Mouse (Mus musculus): ENCODE measurements around the gene Myom3. TPM values are rescaled to one million over a fixed set of nuclear protein-coding genes. Genes with fewer than 3 reads are reported as not detected.

Gene Myom3
- total and polyA plus RNA-seq, 2 experiments = 0.09 to 0.46 TPM

DNA sequence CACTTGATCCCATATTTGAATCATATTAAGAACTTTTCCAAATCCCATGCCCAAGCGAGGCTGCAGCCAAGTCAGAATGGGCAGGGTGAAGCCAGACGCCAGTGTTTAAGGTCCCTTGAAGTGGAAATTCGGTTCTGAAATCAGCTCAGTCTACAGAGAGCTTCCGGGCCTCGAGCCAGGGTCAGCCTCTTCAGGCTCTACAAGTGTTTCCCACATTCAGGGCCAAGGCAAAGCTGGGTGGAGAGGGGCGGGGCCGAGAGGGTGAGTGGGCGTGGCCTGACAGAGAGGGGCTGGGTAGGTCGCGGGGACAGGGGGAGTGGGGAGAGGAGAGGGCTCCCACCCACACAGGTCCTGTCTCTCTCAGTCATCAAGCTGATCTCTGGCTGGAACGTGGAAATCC, 38.4 kb downstream of the Myom3 start:
- no peak for DNase-seq (ENCODE audit: extremely low read depth, low read depth, low spot score)
- 41% methylated on average over 11 of the region's 11 CpGs for WGBS
- H3K27me3 ChIP-seq (ENCODE audit: control insufficient read depth, insufficient read depth, low read length) = no peaks in the 10 kb centered on the region
- H3K4me1 ChIP-seq (ENCODE audit: control insufficient read depth, insufficient read depth, low read length) = no peaks in the 10 kb centered on the region
- H3K79me2 ChIP-seq (ENCODE audit: control insufficient read depth, insufficient read depth, low read length) = no peaks in the 10 kb centered on the region
- H3K9ac ChIP-seq (ENCODE audit: low read depth, low read length) = no peak overlapping the region
- H3K36me3 ChIP-seq (ENCODE audit: control insufficient read depth, insufficient read depth, low read length) = no peaks in the 10 kb centered on the region
- H3K27ac ChIP-seq (replicated peaks; ENCODE audit: insufficient read depth, low read depth, low read length) = no peak overlapping the region
- TF ChIP-seq POLR2A (IDR thresholded peaks at IDR 0.05; ENCODE audit: extremely low read depth, insufficient read depth, low read length) (no peak), CTCF (IDR thresholded peaks at IDR 0.05; ENCODE audit: low read depth, low read length) (no peak)
- H3K4me3 ChIP-seq (ENCODE audit: insufficient read depth, low read depth, low read length) = no peak overlapping the region

DNA sequence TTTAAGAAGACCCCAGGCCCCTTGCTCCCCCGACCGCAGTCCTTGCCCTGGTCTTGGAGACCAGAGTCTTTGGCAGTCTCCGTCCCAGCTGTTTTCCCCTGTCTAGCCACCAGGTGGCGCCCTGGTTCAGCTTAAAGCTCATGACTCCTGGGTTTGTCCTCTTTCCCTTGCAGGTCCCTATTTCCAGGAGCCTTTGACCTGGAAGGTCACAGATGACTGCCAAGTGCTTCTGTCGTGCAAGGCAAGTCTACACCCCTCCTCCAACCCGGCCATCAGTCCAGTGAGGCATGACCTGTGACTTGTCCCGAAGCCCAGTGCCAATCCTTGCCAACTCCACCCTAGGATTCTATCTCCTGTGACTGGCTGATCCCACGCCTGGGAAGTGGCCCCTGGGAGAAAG, 42.0 kb downstream of the Myom3 start:
- H3K27ac ChIP-seq (replicated peaks; ENCODE audit: insufficient read depth, low read depth, low read length) = no peak overlapping the region
- WGBS = 2% methylated on average over 8 of the region's 8 CpGs

DNA sequence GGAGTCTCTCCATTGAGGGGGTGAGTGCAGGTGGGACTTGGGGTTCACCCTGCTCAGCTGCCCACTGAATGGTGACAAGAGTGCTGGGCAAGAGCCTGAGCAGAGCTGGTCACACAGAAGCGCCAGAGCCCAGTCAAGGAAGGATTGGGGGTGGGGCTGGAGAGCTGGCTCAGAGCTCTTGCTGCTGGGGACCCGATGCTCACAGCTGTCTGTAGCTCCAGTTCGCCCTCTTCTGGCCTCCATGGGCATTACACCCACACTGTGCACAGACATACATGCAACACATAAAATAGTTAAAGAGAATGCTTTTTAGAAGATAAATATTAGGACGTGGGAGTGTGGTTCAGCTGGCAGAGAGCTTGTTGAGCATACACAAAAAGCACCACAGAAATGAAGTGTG, 43.8 kb downstream of the Myom3 start:
- no peak overlapping the region for H3K27ac ChIP-seq (replicated peaks; ENCODE audit: insufficient read depth, low read depth, low read length)
- no peaks in the 10 kb centered on the region for H3K36me3 ChIP-seq (ENCODE audit: control insufficient read depth, insufficient read depth, low read length)
- H3K4me3 ChIP-seq (ENCODE audit: insufficient read depth, low read depth, low read length) = no peak overlapping the region
- DNase-seq (ENCODE audit: extremely low read depth, low read depth, low spot score) = peak; percentile 6
- no peaks in the 10 kb centered on the region for H3K27me3 ChIP-seq (ENCODE audit: control insufficient read depth, insufficient read depth, low read length)
- H3K9ac ChIP-seq (ENCODE audit: low read depth, low read length) = no peak overlapping the region
- H3K4me1 ChIP-seq (ENCODE audit: control insufficient read depth, insufficient read depth, low read length) = no peaks in the 10 kb centered on the region
- H3K79me2 ChIP-seq (ENCODE audit: control insufficient read depth, insufficient read depth, low read length) = no peaks in the 10 kb centered on the region
- no peak for TF ChIP-seq POLR2A (IDR thresholded peaks at IDR 0.05; ENCODE audit: extremely low read depth, insufficient read depth, low read length)
- peak; percentile 46; the same call in 1 of the 2 replicates for TF ChIP-seq CTCF (IDR thresholded peaks at IDR 0.05; ENCODE audit: low read depth, low read length)
- WGBS = 73% methylated on average over 4 of the region's 4 CpGs

More for the DNA sequence above, 42.0 kb downstream of the Myom3 start:
- TF ChIP-seq POLR2A (IDR thresholded peaks at IDR 0.05; ENCODE audit: extremely low read depth, insufficient read depth, low read length) (no peak), CTCF (IDR thresholded peaks at IDR 0.05; ENCODE audit: low read depth, low read length) (peak; percentile 97)
- peak; percentile 100 for DNase-seq (ENCODE audit: extremely low read depth, low read depth, low spot score)
- H3K4me3 ChIP-seq (ENCODE audit: insufficient read depth, low read depth, low read length) = no peak overlapping the region
- no peak overlapping the region for H3K9ac ChIP-seq (ENCODE audit: low read depth, low read length)
- H3K27me3 ChIP-seq (ENCODE audit: control insufficient read depth, insufficient read depth, low read length) = no peaks in the 10 kb centered on the region
- H3K79me2 ChIP-seq (ENCODE audit: control insufficient read depth, insufficient read depth, low read length) = no peaks in the 10 kb centered on the region
- no peaks in the 10 kb centered on the region for H3K36me3 ChIP-seq (ENCODE audit: control insufficient read depth, insufficient read depth, low read length)
- no peaks in the 10 kb centered on the region for H3K4me1 ChIP-seq (ENCODE audit: control insufficient read depth, insufficient read depth, low read length)

DNA sequence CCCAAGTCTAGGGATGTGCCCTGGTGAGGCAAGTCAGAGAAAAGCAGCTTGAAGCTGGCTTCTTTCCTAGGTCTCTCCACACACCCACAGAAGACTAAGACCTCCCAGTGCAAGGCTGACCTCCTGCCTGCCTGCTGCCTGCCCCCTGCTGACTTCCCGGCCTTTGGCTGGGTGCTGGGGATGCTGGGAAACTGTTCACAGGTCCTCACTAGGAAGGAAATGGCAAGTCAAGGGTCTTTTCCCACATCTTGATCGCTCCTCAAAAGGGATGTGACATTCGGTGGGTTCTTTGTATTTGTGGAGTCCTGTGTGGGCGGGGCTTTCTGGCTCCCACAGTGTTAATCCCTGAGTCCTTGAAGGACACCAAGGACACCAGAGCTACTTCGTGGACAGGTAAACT, 44.7 kb downstream of the Myom3 start:
- H3K79me2 ChIP-seq (ENCODE audit: control insufficient read depth, insufficient read depth, low read length) = no peaks in the 10 kb centered on the region
- WGBS = 85% methylated on average over 5 of the region's 5 CpGs
- no peaks in the 10 kb centered on the region for H3K4me1 ChIP-seq (ENCODE audit: control insufficient read depth, insufficient read depth, low read length)
- no peak for DNase-seq (ENCODE audit: extremely low read depth, low read depth, low spot score)
- no peaks in the 10 kb centered on the region for H3K27me3 ChIP-seq (ENCODE audit: control insufficient read depth, insufficient read depth, low read length)
- H3K36me3 ChIP-seq (ENCODE audit: control insufficient read depth, insufficient read depth, low read length) = no peaks in the 10 kb centered on the region
- no peak overlapping the region for H3K27ac ChIP-seq (replicated peaks; ENCODE audit: insufficient read depth, low read depth, low read length)
- no peak overlapping the region for H3K9ac ChIP-seq (ENCODE audit: low read depth, low read length)
- no peak for TF ChIP-seq POLR2A (IDR thresholded peaks at IDR 0.05; ENCODE audit: extremely low read depth, insufficient read depth, low read length)
- no peak for TF ChIP-seq CTCF (IDR thresholded peaks at IDR 0.05; ENCODE audit: low read depth, low read length)
- no peak overlapping the region for H3K4me3 ChIP-seq (ENCODE audit: insufficient read depth, low read depth, low read length)

DNA sequence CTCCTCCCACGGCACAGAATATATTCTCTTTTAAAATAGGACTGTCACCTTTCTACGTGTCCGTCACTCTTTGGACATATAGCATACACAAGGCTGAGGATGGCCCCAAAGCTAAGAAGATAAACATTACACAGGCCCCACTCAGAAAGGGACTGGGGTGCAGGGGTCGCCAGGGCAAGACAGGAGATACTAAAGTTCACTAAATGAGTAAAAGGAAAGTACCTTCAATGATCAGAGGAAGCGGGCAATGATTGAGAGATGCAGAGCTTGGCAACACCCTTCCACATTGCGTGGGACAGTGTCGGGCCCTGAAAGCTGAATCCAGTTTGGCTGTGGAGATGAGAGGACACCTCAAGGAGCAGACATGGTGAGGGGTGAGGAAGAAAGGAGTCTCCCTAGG, 55.4 kb downstream of the Myom3 start:
- Histone ChIP-seq H3K4me1 (ENCODE audit: control insufficient read depth, insufficient read depth, low read length) (peaks cover 5% of the 10 kb centered on the region), H3K27me3 (ENCODE audit: control insufficient read depth, insufficient read depth, low read length) (no peaks in the 10 kb centered on the region), H3K27ac (replicated peaks; ENCODE audit: insufficient read depth, low read depth, low read length) (no peak overlapping the region), H3K79me2 (ENCODE audit: control insufficient read depth, insufficient read depth, low read length) (no peaks in the 10 kb centered on the region), H3K4me3 (ENCODE audit: insufficient read depth, low read depth, low read length) (no peak overlapping the region), H3K36me3 (ENCODE audit: control insufficient read depth, insufficient read depth, low read length) (no peaks in the 10 kb centered on the region), H3K9ac (ENCODE audit: low read depth, low read length) (no peak overlapping the region)
- 90% methylated on average over 7 of the region's 7 CpGs for WGBS
- no peak for DNase-seq (ENCODE audit: extremely low read depth, low read depth, low spot score)
- TF ChIP-seq POLR2A (IDR thresholded peaks at IDR 0.05; ENCODE audit: extremely low read depth, insufficient read depth, low read length) (no peak), CTCF (IDR thresholded peaks at IDR 0.05; ENCODE audit: low read depth, low read length) (no peak)

DNA sequence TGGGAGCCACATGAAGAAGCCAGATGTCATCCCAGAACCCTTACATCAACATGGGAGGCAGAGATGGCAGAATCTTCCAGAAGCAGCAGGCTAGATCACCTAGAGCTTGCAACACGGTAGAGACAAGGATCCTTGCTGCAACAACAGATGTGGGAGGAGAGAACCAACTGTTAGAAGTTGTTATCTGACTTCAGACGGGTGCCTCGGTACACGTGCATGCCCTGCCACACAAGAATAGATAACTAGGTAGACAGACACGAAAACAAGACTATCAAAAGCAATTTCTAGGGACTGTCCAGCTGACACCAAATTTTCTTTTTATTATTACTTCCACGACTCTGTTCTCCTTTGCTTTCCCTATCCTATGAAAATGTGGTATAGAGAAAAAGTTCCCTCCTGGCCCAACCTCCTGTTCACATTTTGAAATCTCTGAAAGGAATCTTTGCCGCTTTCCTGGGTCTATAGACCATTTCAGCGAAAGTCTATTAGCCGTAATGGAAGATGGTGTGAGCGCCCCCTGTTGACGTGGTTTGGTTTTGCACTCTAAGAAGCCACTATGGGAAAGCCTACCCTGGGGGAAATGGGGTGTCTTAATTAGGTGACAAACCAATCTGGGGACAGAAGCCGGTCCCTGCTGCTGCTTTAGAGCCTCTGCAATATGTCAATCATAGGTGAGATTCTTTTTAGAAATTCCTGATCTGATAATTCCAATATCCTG, 57.5 kb downstream of the Myom3 start:
- DNase-seq (ENCODE audit: extremely low read depth, low read depth, low spot score) = peak; percentile 37
- no peak overlapping the region for H3K4me3 ChIP-seq (ENCODE audit: insufficient read depth, low read depth, low read length)

More for the DNA sequence above, 57.5 kb downstream of the Myom3 start:
- H3K79me2 ChIP-seq (ENCODE audit: control insufficient read depth, insufficient read depth, low read length) = no peaks in the 10 kb centered on the region
- no peak overlapping the region for H3K9ac ChIP-seq (ENCODE audit: low read depth, low read length)
- WGBS = 32% methylated on average over 12 of the region's 12 CpGs
- peaks cover 5% of the 10 kb centered on the region for H3K4me1 ChIP-seq (ENCODE audit: control insufficient read depth, insufficient read depth, low read length)
- no peaks in the 10 kb centered on the region for H3K36me3 ChIP-seq (ENCODE audit: control insufficient read depth, insufficient read depth, low read length)
- peak; percentile 42; the same call in 1 of the 2 replicates for TF ChIP-seq CTCF (IDR thresholded peaks at IDR 0.05; ENCODE audit: low read depth, low read length)
- TF ChIP-seq POLR2A (IDR thresholded peaks at IDR 0.05; ENCODE audit: extremely low read depth, insufficient read depth, low read length) = no peak
- H3K27ac ChIP-seq (replicated peaks; ENCODE audit: insufficient read depth, low read depth, low read length) = no peak overlapping the region
- no peaks in the 10 kb centered on the region for H3K27me3 ChIP-seq (ENCODE audit: control insufficient read depth, insufficient read depth, low read length)
